Mouse (Mus musculus): ENCODE measurements around the gene Gm28042. TPM values are rescaled to one million over a fixed set of nuclear protein-coding genes. Genes with fewer than 3 reads are reported as not detected.

Gene Gm28042
- polyA plus RNA-seq, 1 experiment from 2014 or later: 6.2 TPM

- Histone ChIP-seq H3K36me3 (replicated peaks) (no peaks in the 10 kb centered on the region), H3K27me3 (replicated peaks; ENCODE audit: low read depth, poor library complexity, severe bottlenecking) (peaks cover 10% of the 10 kb centered on the region), H3K4me1 (peaks cover 8% of the 10 kb centered on the region), H3K9me3 (no peaks in the 10 kb centered on the region), H3K27ac (replicated peaks) (peak overlapping the region; percentile 31; the same call in 1 of the 2 replicates), H3K4me3 (peak overlapping the region; percentile 13; the same call in 1 of the 2 replicates)
- peak; percentile 61 for DNase-seq (ENCODE audit: low spot score)
- WGBS: 42% methylated on average over 16 of the region's 16 CpGs
Observed at GRCm38 (mm10) chr2:120068555-120069465, 41.5 kb downstream of the Gm28042 start.

- Histone ChIP-seq H3K27ac (replicated peaks) (no peak overlapping the region), H3K36me3 (replicated peaks) (no peaks in the 10 kb centered on the region), H3K4me3 (no peak overlapping the region), H3K27me3 (replicated peaks; ENCODE audit: low read depth, poor library complexity, severe bottlenecking) (peaks cover 17% of the 10 kb centered on the region), H3K4me1 (peaks cover 8% of the 10 kb centered on the region), H3K9me3 (no peaks in the 10 kb centered on the region)
- DNase-seq (ENCODE audit: low spot score): no peak
- WGBS: 71% methylated on average over 8 of the region's 8 CpGs
Observed at GRCm38 (mm10) chr2:120069466-120069990, 42.2 kb downstream of the Gm28042 start.

DNA sequence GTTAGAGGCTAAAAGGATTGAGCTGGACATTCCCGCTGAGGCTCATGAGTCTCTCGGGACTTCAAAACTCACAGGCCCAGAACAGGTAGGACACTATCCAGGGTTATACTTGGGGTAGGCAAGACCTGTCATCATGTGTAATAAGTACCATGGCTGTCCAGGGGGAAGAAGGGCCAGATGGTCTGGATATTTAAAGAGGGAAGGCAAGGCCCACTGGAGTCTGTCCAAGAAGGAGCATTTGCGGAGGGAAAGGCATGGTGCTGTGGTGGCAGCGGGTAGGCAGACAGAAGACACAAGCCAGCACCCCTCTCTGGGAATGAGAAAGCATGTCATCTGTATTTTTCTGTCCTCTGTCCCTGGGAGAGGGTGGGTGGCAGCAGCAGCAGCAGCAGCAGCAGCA, 46.8 kb downstream of the Gm28042 start:
- DNase-seq (ENCODE audit: low spot score): no peak
- Histone ChIP-seq H3K9me3 (no peaks in the 10 kb centered on the region), H3K27ac (replicated peaks) (no peak overlapping the region), H3K4me1 (peaks cover 19% of the 10 kb centered on the region), H3K27me3 (replicated peaks; ENCODE audit: low read depth, poor library complexity, severe bottlenecking) (peaks cover 61% of the 10 kb centered on the region), H3K36me3 (replicated peaks) (no peaks in the 10 kb centered on the region), H3K4me3 (no peak overlapping the region)
- 88% methylated on average over 4 of the region's 4 CpGs for WGBS

GRCm38 (mm10) chr2:120076076-120076705, 48.9 kb downstream of the Gm28042 start:
- DNase-seq (ENCODE audit: low spot score): peak; percentile 77
- Histone ChIP-seq H3K4me1 (peaks cover 21% of the 10 kb centered on the region), H3K4me3 (peak overlapping the region; percentile 51), H3K9me3 (no peaks in the 10 kb centered on the region), H3K36me3 (replicated peaks) (no peaks in the 10 kb centered on the region), H3K27ac (replicated peaks) (no peak overlapping the region), H3K27me3 (replicated peaks; ENCODE audit: low read depth, poor library complexity, severe bottlenecking) (peaks cover 61% of the 10 kb centered on the region)
- WGBS: 2% methylated on average over 36 of the region's 36 CpGs

GRCm38 (mm10) chr2:120082416-120082815, 55.1 kb downstream of the Gm28042 start:
- H3K9me3 ChIP-seq: no peaks in the 10 kb centered on the region

DNA sequence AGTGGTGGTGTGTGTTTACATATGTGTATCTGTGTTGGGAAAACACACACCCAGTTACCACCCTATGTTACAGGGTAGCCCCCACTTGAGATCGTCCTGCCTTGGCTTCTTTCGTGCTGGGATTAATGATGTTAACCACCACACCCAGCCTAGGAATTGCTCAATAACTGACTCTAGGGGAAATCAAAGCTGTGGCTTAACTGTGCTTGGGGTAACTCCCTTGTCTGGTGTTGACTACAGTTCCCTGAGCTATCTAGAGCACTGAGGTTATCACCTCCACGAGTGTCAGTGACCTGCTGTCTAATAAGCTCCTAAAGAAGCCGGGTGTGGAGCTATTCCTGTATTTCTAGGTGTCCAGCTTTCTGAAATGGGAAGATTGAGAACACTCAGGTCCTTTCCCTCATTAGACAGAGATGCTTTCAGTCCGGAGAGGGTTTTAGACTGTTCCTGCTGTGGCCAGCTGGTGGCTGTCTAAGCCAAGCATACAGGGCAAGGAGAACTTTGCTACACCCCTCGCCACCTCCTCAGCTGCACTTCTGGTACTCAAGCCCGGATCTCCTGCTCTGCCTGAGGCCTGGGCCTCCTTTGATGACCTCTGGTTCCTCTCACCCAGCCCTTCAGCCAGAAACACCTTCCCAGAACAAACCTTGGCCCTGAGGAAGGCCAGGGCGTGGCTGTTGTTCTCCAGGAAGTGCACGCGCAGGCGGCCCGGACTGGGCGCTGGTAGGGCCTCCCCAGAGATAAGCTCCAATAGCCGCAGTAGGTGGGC, 57.5 kb downstream of the Gm28042 start:
- Histone ChIP-seq H3K36me3 (replicated peaks) (no peaks in the 10 kb centered on the region), H3K9me3 (no peaks in the 10 kb centered on the region), H3K27ac (replicated peaks) (no peak overlapping the region), H3K4me3 (no peak overlapping the region), H3K27me3 (replicated peaks; ENCODE audit: low read depth, poor library complexity, severe bottlenecking) (no peaks in the 10 kb centered on the region; the same call in 1 of the 2 replicates), H3K4me1 (no peaks in the 10 kb centered on the region)
- DNase-seq (ENCODE audit: low spot score): no peak
- WGBS: 85% methylated on average over 14 of the region's 14 CpGs

More at GRCm38 (mm10) chr2:120082416-120082815, 55.1 kb downstream of the Gm28042 start:
- DNase-seq (ENCODE audit: low spot score): no peak
- no peaks in the 10 kb centered on the region for H3K36me3 ChIP-seq (replicated peaks)
- 72% methylated on average over 2 of the region's 2 CpGs for WGBS
- no peak overlapping the region for H3K27ac ChIP-seq (replicated peaks)
- H3K4me1 ChIP-seq: peaks cover 4% of the 10 kb centered on the region
- peaks cover 14% of the 10 kb centered on the region for H3K27me3 ChIP-seq (replicated peaks; ENCODE audit: low read depth, poor library complexity, severe bottlenecking)
- no peak overlapping the region for H3K4me3 ChIP-seq

DNA sequence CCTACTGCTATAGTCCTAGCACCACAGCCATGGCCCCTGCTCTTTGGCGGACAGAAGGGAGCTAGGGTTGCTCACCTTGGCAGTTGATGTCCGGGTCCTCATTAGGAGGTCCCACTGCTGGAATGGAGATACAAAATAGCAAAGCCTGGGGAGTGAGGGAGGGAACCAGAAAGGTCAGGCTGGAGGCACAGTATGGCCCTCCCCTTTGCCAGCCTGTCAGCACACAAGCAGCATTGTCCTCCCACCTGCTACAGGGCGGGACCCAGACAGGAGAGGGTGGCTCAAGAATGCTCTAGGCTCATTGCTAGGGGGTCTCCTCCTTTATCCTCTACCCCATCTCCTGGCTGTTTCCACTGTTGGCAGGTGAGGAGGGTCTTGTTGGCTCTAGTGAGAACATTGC, 58.7 kb downstream of the Gm28042 start:
- Histone ChIP-seq H3K27me3 (replicated peaks; ENCODE audit: low read depth, poor library complexity, severe bottlenecking) (no peaks in the 10 kb centered on the region), H3K4me3 (no peak overlapping the region), H3K9me3 (no peaks in the 10 kb centered on the region), H3K27ac (replicated peaks) (no peak overlapping the region), H3K36me3 (replicated peaks) (0 out of 2 replicates have a peak, but pooled peaks cover 3% of the 10 kb centered on the region), H3K4me1 (no peaks in the 10 kb centered on the region)
- DNase-seq (ENCODE audit: low spot score): no peak
- WGBS: 85% methylated on average over 3 of the region's 3 CpGs

- Histone ChIP-seq H3K36me3 (replicated peaks) (0 out of 2 replicates have a peak, but pooled peaks cover 3% of the 10 kb centered on the region), H3K9me3 (no peaks in the 10 kb centered on the region), H3K27ac (replicated peaks) (no peak overlapping the region), H3K27me3 (replicated peaks; ENCODE audit: low read depth, poor library complexity, severe bottlenecking) (no peaks in the 10 kb centered on the region), H3K4me3 (no peak overlapping the region), H3K4me1 (no peaks in the 10 kb centered on the region)
- 86% methylated on average over 3 of the region's 3 CpGs for WGBS
- DNase-seq (ENCODE audit: low spot score): no peak
Observed at GRCm38 (mm10) chr2:120087391-120087790, 60.1 kb downstream of the Gm28042 start.

- H3K4me3 ChIP-seq: no peak overlapping the region
- 0 out of 2 replicates have a peak, but pooled peaks cover 3% of the 10 kb centered on the region for H3K36me3 ChIP-seq (replicated peaks)
- no peaks in the 10 kb centered on the region for H3K27me3 ChIP-seq (replicated peaks; ENCODE audit: low read depth, poor library complexity, severe bottlenecking)
- no peak overlapping the region for H3K27ac ChIP-seq (replicated peaks)
- no peaks in the 10 kb centered on the region for H3K9me3 ChIP-seq
- no peaks in the 10 kb centered on the region for H3K4me1 ChIP-seq
- 91% methylated on average over 2 of the region's 2 CpGs for WGBS
- DNase-seq (ENCODE audit: low spot score): no peak
Observed at GRCm38 (mm10) chr2:120087897-120088296, 60.6 kb downstream of the Gm28042 start.

GRCm38 (mm10) chr2:120090979-120091378, 63.7 kb downstream of the Gm28042 start:
- Histone ChIP-seq H3K9me3 (no peaks in the 10 kb centered on the region), H3K4me1 (0 out of 2 replicates have a peak, but pooled peaks cover 6% of the 10 kb centered on the region), H3K4me3 (no peak overlapping the region), H3K36me3 (replicated peaks) (0 out of 2 replicates have a peak, but pooled peaks cover 3% of the 10 kb centered on the region), H3K27ac (replicated peaks) (no peak overlapping the region), H3K27me3 (replicated peaks; ENCODE audit: low read depth, poor library complexity, severe bottlenecking) (no peaks in the 10 kb centered on the region)
- DNase-seq (ENCODE audit: low spot score): no peak
- WGBS: 93% methylated on average over 17 of the region's 17 CpGs
